Mouse (Mus musculus): Measurements from ENCODE around the gene Opa3.

The Opa3 gene

GRCm38 (mm10) chr7:19229404-19229803, 1.3 kb downstream of the Opa3 start:
- ChIA-PET CTCF (interaction anchor here in 3 of 4 experiments (1.0 to 4.9 kb wide), 13 partner anchors 10 to 80 kb away, joined by 3 to 46 read pairs (median 6); partner anchors contain the start of genes Fosb (in 1 of the 3) and Ppm1n (in 1 of the 3)), POLR2A (interaction anchor here in 3 of 4 experiments (0.7 to 6.7 kb wide), 28 partner anchors 10 to 586 kb away, joined by 3 to 82 read pairs (median 8); partner anchors contain the start of genes Eml2 (in 1 of the 3), Ercc1 (in 1 of the 3), Ppm1n (in 1 of the 3) and Six5 (in 1 of the 3))

- POLR2A ChIA-PET: interaction anchor here in 2 of 4 experiments (0.6 to 6.7 kb wide), 8 partner anchors 9 to 79 kb away, joined by 3 to 82 read pairs (median 18); partner anchors contain the start of gene Ppm1n (in 1 of the 2)
- CTCF ChIA-PET: interaction anchor here in 1 of 4 experiments (1.8 to 4.9 kb wide), 3 partner anchors 10 to 32 kb away, joined by 6 to 46 read pairs (median 19); no protein-coding TSS in a partner anchor
Measured at GRCm38 (mm10) chr7:19230041-19230580, 2.0 kb downstream of the Opa3 start.

- ChIA-PET CTCF (interaction anchor here in 1 of 4 experiments (4.9 kb wide), 1 partner anchor 9 kb away, joined by 46 read pairs; no protein-coding TSS in a partner anchor), POLR2A (interaction anchor here in 3 of 4 experiments (0.6 to 6.7 kb wide), 5 partner anchors 9 to 48 kb away, joined by 3 to 82 read pairs (median 7); no protein-coding TSS in a partner anchor)
Measured at GRCm38 (mm10) chr7:19230899-19231298, 2.8 kb downstream of the Opa3 start.

GRCm38 (mm10) chr7:19231849-19232248, 3.7 kb downstream of the Opa3 start:
- ChIA-PET CTCF (interaction anchor here in 2 of 4 experiments (0.6 to 4.9 kb wide), 4 partner anchors 8 to 51 kb away, joined by 3 to 46 read pairs (median 12); partner anchors contain the start of gene Ppm1n (in 1 of the 2)), POLR2A (interaction anchor here in 3 of 4 experiments (0.9 to 6.7 kb wide), 8 partner anchors 8 to 49 kb away, joined by 3 to 82 read pairs (median 4); no protein-coding TSS in a partner anchor)

- ChIA-PET CTCF (interaction anchor here in 3 of 4 experiments (0.5 to 2.9 kb wide), 11 partner anchors 10 to 562 kb away, joined by 3 to 22 read pairs (median 4); partner anchors contain the start of gene Ppm1n (in 1 of the 3)), POLR2A (interaction anchor here in 2 of 4 experiments (0.9 to 3.4 kb wide), 5 partner anchors 22 to 44 kb away, joined by 3 to 10 read pairs (median 4); no protein-coding TSS in a partner anchor)
Measured at GRCm38 (mm10) chr7:19234652-19235051, 6.5 kb downstream of the Opa3 start.

- ChIA-PET CTCF (interaction anchor here in 2 of 4 experiments (1.3 to 1.5 kb wide), 2 partner anchors 9 to 49 kb away, joined by 3 to 6 read pairs; no protein-coding TSS in a partner anchor), POLR2A (interaction anchor here in 2 of 4 experiments (1.3 to 6.9 kb wide), 4 partner anchors 8 to 30 kb away, joined by 3 to 53 read pairs (median 4); no protein-coding TSS in a partner anchor)
Measured at GRCm38 (mm10) chr7:19235092-19235671, 7.0 kb downstream of the Opa3 start.

- ChIA-PET POLR2A (interaction anchor here (0.7 to 6.9 kb wide), 13 partner anchors 8 to 71 kb away, joined by 3 to 53 read pairs (median 3); partner anchors contain the start of genes Gipr (in 1 of the 4) and Ppm1n (in 1 of the 4)), CTCF (interaction anchor here in 3 of 4 experiments (0.5 to 1.3 kb wide), 8 partner anchors 18 to 464 kb away, joined by 3 to 4 read pairs (median 3); no protein-coding TSS in a partner anchor)
Measured at GRCm38 (mm10) chr7:19236411-19236810, 8.3 kb downstream of the Opa3 start.

GRCm38 (mm10) chr7:19238344-19238743, 10.2 kb downstream of the Opa3 start:
- POLR2A ChIA-PET: interaction anchor here in 2 of 4 experiments (1.3 to 6.9 kb wide), 6 partner anchors 10 to 34 kb away, joined by 3 to 82 read pairs (median 18); partner anchors contain the start of gene Opa3 (in 1 of the 2)
- CTCF ChIA-PET: interaction anchor here in 3 of 4 experiments (0.5 to 5.3 kb wide), 6 partner anchors 28 to 101 kb away, joined by 3 to 53 read pairs (median 10); partner anchors contain the start of gene Ppm1n (in 2 of the 3)

- POLR2A ChIA-PET: interaction anchor here (0.5 to 6.9 kb wide), 52 partner anchors 8 to 461 kb away, joined by 3 to 82 read pairs (median 6); partner anchors contain the start of genes Ppm1n (in 3 of the 4), Vasp (in 3 of the 4), Opa3 (in 2 of the 4) and Eml2 (in 1 of the 4)
- CTCF ChIA-PET: interaction anchor here (0.5 to 5.3 kb wide), 72 partner anchors 9 to 427 kb away, joined by 3 to 53 read pairs (median 6); partner anchors contain the start of genes Ppm1n (in 4 of the 4), Vasp (in 2 of the 4), Cd3eap (in 1 of the 4) and Eml2 (in 1 of the 4)
Measured at GRCm38 (mm10) chr7:19239423-19239822, 11.3 kb downstream of the Opa3 start.

- ChIA-PET POLR2A (interaction anchor here (0.5 to 6.9 kb wide), 56 partner anchors 9 to 461 kb away, joined by 3 to 82 read pairs (median 5); partner anchors contain the start of genes Ppm1n (in 3 of the 4), Vasp (in 3 of the 4), Opa3 (in 2 of the 4) and Eml2 (in 1 of the 4)), CTCF (interaction anchor here (0.5 to 5.3 kb wide), 77 partner anchors 9 to 445 kb away, joined by 3 to 53 read pairs (median 6); partner anchors contain the start of genes Ppm1n (in 4 of the 4), Vasp (in 2 of the 4), Cd3eap (in 1 of the 4) and Eml2 (in 1 of the 4))
Measured at GRCm38 (mm10) chr7:19239986-19240385, 11.9 kb downstream of the Opa3 start.

- CTCF ChIA-PET: interaction anchor here (0.7 to 5.3 kb wide), 20 partner anchors 8 to 103 kb away, joined by 3 to 53 read pairs (median 12); partner anchors contain the start of genes Ppm1n (in 3 of the 4), Fosb (in 1 of the 4) and Vasp (in 1 of the 4)
- POLR2A ChIA-PET: interaction anchor here (0.5 to 6.9 kb wide), 33 partner anchors 8 to 81 kb away, joined by 3 to 82 read pairs (median 9); partner anchors contain the start of genes Ppm1n (in 2 of the 4), Vasp (in 2 of the 4) and Opa3 (in 1 of the 4)
Measured at GRCm38 (mm10) chr7:19240905-19241463, 12.8 kb downstream of the Opa3 start.

- POLR2A ChIA-PET: interaction anchor here in 2 of 4 experiments (0.8 to 6.9 kb wide), 10 partner anchors 8 to 45 kb away, joined by 3 to 82 read pairs (median 32); partner anchors contain the start of genes Vasp (in 2 of the 2), Opa3 (in 1 of the 2) and Ppm1n (in 1 of the 2)
- CTCF ChIA-PET: interaction anchor here in 1 of 4 experiments (5.3 kb wide), 1 partner anchor 38 kb away, joined by 53 read pairs; the partner anchor contains the start of gene Ppm1n
Measured at GRCm38 (mm10) chr7:19242005-19242404, 13.9 kb downstream of the Opa3 start.

GRCm38 (mm10) chr7:19243858-19244257, 15.7 kb downstream of the Opa3 start:
- ChIA-PET CTCF (interaction anchor here in 3 of 4 experiments (0.6 to 1.4 kb wide), 6 partner anchors 10 to 49 kb away, joined by 3 to 6 read pairs (median 3); no protein-coding TSS in a partner anchor), POLR2A (interaction anchor here in 2 of 4 experiments (0.6 to 5.5 kb wide), 14 partner anchors 9 to 43 kb away, joined by 3 to 36 read pairs (median 6); partner anchors contain the start of gene Vasp (in 2 of the 2))

GRCm38 (mm10) chr7:19245083-19245482, 16.9 kb downstream of the Opa3 start:
- ChIA-PET CTCF (interaction anchor here in 1 of 4 experiments (0.5 to 1.2 kb wide), 5 partner anchors 11 to 50 kb away, joined by 3 to 6 read pairs (median 3); partner anchors contain the start of gene Ppm1n), POLR2A (interaction anchor here in 3 of 4 experiments (0.9 to 5.5 kb wide), 20 partner anchors 8 to 286 kb away, joined by 3 to 36 read pairs (median 6); partner anchors contain the start of gene Vasp (in 2 of the 3))

- ChIA-PET POLR2A (interaction anchor here in 3 of 4 experiments (0.8 to 5.5 kb wide), 8 partner anchors 9 to 32 kb away, joined by 3 to 36 read pairs (median 5); no protein-coding TSS in a partner anchor), CTCF (interaction anchor here in 3 of 4 experiments (0.8 to 1.3 kb wide), 5 partner anchors 18 to 53 kb away, joined by 3 to 4 read pairs (median 3); partner anchors contain the start of gene Ppm1n (in 1 of the 3))
Measured at GRCm38 (mm10) chr7:19246855-19247254, 18.7 kb downstream of the Opa3 start.

- CTCF ChIA-PET: interaction anchor here in 3 of 4 experiments (0.9 to 1.3 kb wide), 3 partner anchors 19 to 53 kb away, joined by 3 to 4 read pairs (median 3); no protein-coding TSS in a partner anchor
- POLR2A ChIA-PET: interaction anchor here in 2 of 4 experiments (0.5 to 5.5 kb wide), 9 partner anchors 8 to 212 kb away, joined by 3 to 36 read pairs (median 5); no protein-coding TSS in a partner anchor
Measured at GRCm38 (mm10) chr7:19247511-19247910, 19.4 kb downstream of the Opa3 start.
